Mouse (Mus musculus): ENCODE measurements around the gene Ppm1b.

GRCm38 (mm10) chr17:84957487-84958259 is 1.1 kb downstream of the Ppm1b start:
- TF ChIP-seq CTCF (IDR thresholded peaks at IDR 0.05) (no peak), EP300 (IDR thresholded peaks at IDR 0.05) (0 out of 2 replicates have a peak, but pooled peaks have one; percentile 25)
